Mouse (Mus musculus) lung, postnatal 0 days (tissue): ENCODE data around the gene Cgref1. TPM values are rescaled to one million over a fixed set of nuclear protein-coding genes. Genes with fewer than 3 reads are reported as not detected.
A peak's percentile ranks its signal among the peaks of the same experiment; 100 is the strongest.

Source experiments
- ATAC-seq: fragments of 200-750 bp; cut with Nextera tagmentation; 2 replicates; pipeline ENCODE4 v1.8.0; 2017; ENCODE audit warnings: moderate library complexity
- DNase-seq: peaks from one replicate; pipeline ENCODE4 v3.0.0-alpha.2; 2016; ENCODE audit warnings: low spot score
- H3K27ac ChIP-seq: fragments of 300-500 bp; sonication (generic); 2 replicates; pipeline ENCODE4 v1.5.1; 2014; ENCODE audit warnings: antibody characterized with exemption, mild to moderate bottlenecking, low read length, mixed read lengths
- H3K27me3 ChIP-seq: fragments of 300-500 bp; sonication (generic); replicated peaks from 2 replicates; pipeline ENCODE4 v1.6.1; 2014; ENCODE audit warnings: low read length, mixed read lengths; ENCODE audit not compliant: insufficient read depth
- H3K36me3 ChIP-seq: fragments of 300-500 bp; sonication (generic); 2 replicates; pipeline ENCODE4 v1.6.1; 2014; ENCODE audit warnings: low read length, mixed read lengths; ENCODE audit not compliant: insufficient read depth
- H3K4me1 ChIP-seq: fragments of 300-500 bp; sonication (generic); 2 replicates; pipeline ENCODE4 v1.6.1; 2014; ENCODE audit warnings: antibody characterized with exemption, low read depth, low read length, mixed read lengths; ENCODE audit not compliant: insufficient read depth
- H3K4me2 ChIP-seq: fragments of 300-500 bp; sonication (generic); replicated peaks from 2 replicates; pipeline ENCODE4 v1.6.1; 2014; ENCODE audit warnings: low read depth, mild to moderate bottlenecking, low read length, moderate library complexity, mixed read lengths
- H3K4me3 ChIP-seq: fragments of 300-500 bp; sonication (generic); 2 replicates; pipeline ENCODE4 v1.5.1; 2014; ENCODE audit warnings: low read depth, low read length
- H3K9ac ChIP-seq: fragments of 300-500 bp; sonication (generic); replicated peaks from 2 replicates; pipeline ENCODE4 v1.6.1; 2014; ENCODE audit warnings: low read depth, mild to moderate bottlenecking
- H3K9me3 ChIP-seq: fragments of 300-500 bp; sonication (generic); 2 replicates; pipeline ENCODE4 v1.6.1; 2016; ENCODE audit warnings: low read length, mixed read lengths
- CTCF ChIP-seq: IDR thresholded peaks from 2 replicates; pipeline ENCODE4 v1.5.1; 2016; ENCODE audit warnings: antibody characterized with exemption, mild to moderate bottlenecking
- EP300 ChIP-seq: IDR thresholded peaks from 2 replicates; pipeline ENCODE4 v1.6.1; 2016; ENCODE audit warnings: antibody characterized with exemption, mild to moderate bottlenecking, control low read depth
- WGBS: fragments of 180-500 bp; shearing (Covaris S2); extraction: QIAGEN DNeasy Blood & Tissue Kit; methylation state at CpG from one replicate; pipeline ENCODE4 v1.1.7; 2014; 5-methylcytosine and 5-hydroxymethylcytosine counted together
- polyA plus RNA-seq: library from polyadenylated mRNA; unstranded; fragments of >200 nt; fragmentation: Nextera tagmentation; extraction: Ambion mirVana; gene quantifications from 2 replicates; pipeline ENCODE4 v1.2.1, GENCODE M21; 2015

Cgref1 gene
- polyA plus RNA-seq, 1 experiment from 2014 or later = 2.3 TPM

GRCm38 (mm10) chr5:30913060-30913841 is 32.1 kb downstream of the Cgref1 start, which contains the start of gene Emilin1:
Emilin1 (plus strand) TSS chr5:30913402.
- Histone ChIP-seq H3K9me3 (no peaks in the 10 kb centered on the region), H3K4me2 (peak within 1 kb of the TSS; percentile 54), H3K27ac (peak within 1 kb of the TSS; percentile 82), H3K4me1 (peaks cover 15% of the 10 kb centered on the region), H3K27me3 (no peaks in the 10 kb centered on the region), H3K36me3 (peaks cover 6% of the 10 kb centered on the region; the same call in 1 of the 2 replicates), H3K9ac (peak within 1 kb of the TSS; percentile 29), H3K4me3 (peak within 1 kb of the TSS; percentile 43)
- peak; percentile 95 for DNase-seq
- 10% methylated on average over 12 of the region's 13 CpGs for WGBS
- peak; percentile 69 for ATAC-seq
- TF ChIP-seq EP300 (no peak), CTCF (peak; percentile 30)

GRCm38 (mm10) chr5:30912156-30912555 is 33.2 kb downstream of the Cgref1 start:
- H3K36me3 ChIP-seq = no peaks in the 10 kb centered on the region
- H3K4me3 ChIP-seq = no peak overlapping the region
- DNase-seq = peak; percentile 21
- 43% methylated on average over 5 of the region's 5 CpGs for WGBS
- H3K4me2 ChIP-seq = no peak overlapping the region
- H3K27me3 ChIP-seq = no peaks in the 10 kb centered on the region
- TF ChIP-seq CTCF = no peak
- no peak for TF ChIP-seq EP300
- H3K9me3 ChIP-seq = no peaks in the 10 kb centered on the region
- H3K9ac ChIP-seq = no peak overlapping the region
- no peak for ATAC-seq
- H3K27ac ChIP-seq = peak overlapping the region; percentile 82
- peaks cover 19% of the 10 kb centered on the region for H3K4me1 ChIP-seq

DNA sequence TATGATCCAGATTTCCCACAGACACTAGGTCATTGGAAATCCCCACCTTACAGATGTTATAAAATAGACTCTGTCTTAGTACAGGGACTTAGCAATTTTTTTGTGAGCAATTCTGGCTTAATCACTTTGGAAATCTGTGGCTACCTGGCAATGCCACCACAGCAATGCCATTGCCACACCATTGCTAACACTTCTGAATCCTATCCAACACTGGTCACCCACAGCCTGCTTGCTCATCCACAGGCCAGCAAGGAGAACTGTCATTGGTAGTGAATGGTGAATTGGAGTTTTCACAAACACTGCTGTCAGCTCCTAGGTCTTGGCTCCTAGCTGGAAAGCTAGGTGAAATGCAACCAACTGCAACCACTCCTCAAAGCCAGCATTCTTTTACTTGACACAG is 34.9 kb downstream of the Cgref1 start:
- Histone ChIP-seq H3K27me3 (no peaks in the 10 kb centered on the region), H3K9me3 (no peaks in the 10 kb centered on the region), H3K4me3 (no peak overlapping the region), H3K4me2 (no peak overlapping the region), H3K9ac (no peak overlapping the region), H3K36me3 (no peaks in the 10 kb centered on the region), H3K4me1 (peaks cover 16% of the 10 kb centered on the region), H3K27ac (no peak overlapping the region)
- TF ChIP-seq CTCF = no peak
- TF ChIP-seq EP300 = no peak
- no peak for DNase-seq
- no peak for ATAC-seq

DNA sequence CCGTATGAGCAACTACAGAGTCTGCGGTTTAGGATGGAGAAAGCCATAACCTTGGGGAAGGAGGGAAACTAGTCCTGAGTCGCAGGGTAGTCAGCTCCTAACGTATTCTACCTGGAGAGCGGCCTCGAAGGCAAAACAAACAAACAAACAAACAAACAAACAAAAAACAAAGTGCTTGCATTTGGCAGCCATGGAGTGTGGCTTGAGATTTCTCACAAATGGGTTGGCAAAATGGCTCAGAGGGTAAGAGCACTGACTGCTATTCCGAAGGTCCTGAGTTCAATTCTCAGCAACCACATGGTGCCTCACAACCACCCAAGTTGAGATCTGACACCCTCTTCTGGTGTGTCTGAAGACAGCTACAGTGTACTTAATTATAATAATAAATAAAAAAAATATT is 35.5 kb downstream of the Cgref1 start:
- no peak overlapping the region for H3K4me2 ChIP-seq
- no peaks in the 10 kb centered on the region for H3K27me3 ChIP-seq
- H3K9me3 ChIP-seq = no peaks in the 10 kb centered on the region
- ATAC-seq (no peak), DNase-seq (no peak)
- no peak for TF ChIP-seq EP300
- TF ChIP-seq CTCF = no peak
- peak overlapping the region; percentile 93; the same call in 1 of the 2 replicates for H3K27ac ChIP-seq
- 82% methylated on average over 7 of the region's 7 CpGs for WGBS
- no peak overlapping the region for H3K9ac ChIP-seq
- 0 out of 2 replicates have a peak, but pooled peaks cover under 1% of the 10 kb centered on the region for H3K36me3 ChIP-seq
- no peak overlapping the region for H3K4me3 ChIP-seq
- H3K4me1 ChIP-seq = peaks cover 11% of the 10 kb centered on the region

- Histone ChIP-seq H3K4me3 (no peak overlapping the region), H3K9me3 (no peaks in the 10 kb centered on the region), H3K36me3 (peaks cover 7% of the 10 kb centered on the region; the same call in 1 of the 2 replicates), H3K27ac (peak overlapping the region; percentile 93), H3K4me1 (peaks cover 11% of the 10 kb centered on the region), H3K4me2 (no peak overlapping the region), H3K27me3 (no peaks in the 10 kb centered on the region), H3K9ac (no peak overlapping the region)
- no peak for ATAC-seq
- DNase-seq = peak; percentile 35
- WGBS = 28% methylated on average over 7 of the region's 7 CpGs
- no peak for TF ChIP-seq CTCF
- TF ChIP-seq EP300 = no peak
Measured at GRCm38 (mm10) chr5:30909300-30909659, 36.1 kb downstream of the Cgref1 start.

- DNase-seq (peak; percentile 60), ATAC-seq (peak; percentile 18)
- Histone ChIP-seq H3K27ac (peak overlapping the region; percentile 93), H3K4me1 (peaks cover 11% of the 10 kb centered on the region), H3K4me2 (peak overlapping the region; percentile 83), H3K9me3 (no peaks in the 10 kb centered on the region), H3K27me3 (no peaks in the 10 kb centered on the region), H3K36me3 (peaks cover 13% of the 10 kb centered on the region; the same call in 1 of the 2 replicates), H3K9ac (no peak overlapping the region), H3K4me3 (0 out of 2 replicates have a peak overlapping the region, but pooled peaks have one; percentile 73)
- WGBS = 37% methylated on average over 13 of the region's 13 CpGs
- no peak for TF ChIP-seq EP300
- TF ChIP-seq CTCF = no peak
Measured at GRCm38 (mm10) chr5:30908426-30909299, 36.7 kb downstream of the Cgref1 start.
